Mouse (Mus musculus) hindlimb bud, embryonic 11.5 days (tissue): Measurements from ENCODE around the gene Crct1.

Experiments
- DNase-seq: peaks from one replicate; pipeline ENCODE4 v3.0.0-alpha.2; 2012; ENCODE audit warnings: low read depth, low spot score; ENCODE audit errors: extremely low spot score

Crct1 gene

GRCm38 (mm10) chr3:93015460-93016104 is at the start of gene Crct1:
TSS of gene Crct1 (minus strand) at chr3:93015687.
- DNase-seq = no peak

GRCm38 (mm10) chr3:93052826-93053474 is 37.5 kb upstream of the Crct1 start:
- DNase-seq = no peak

- DNase-seq = no peak
These were observed 34.7 kb upstream of the Crct1 start for GRCm38 (mm10) chr3:93050182-93050581.

DNA sequence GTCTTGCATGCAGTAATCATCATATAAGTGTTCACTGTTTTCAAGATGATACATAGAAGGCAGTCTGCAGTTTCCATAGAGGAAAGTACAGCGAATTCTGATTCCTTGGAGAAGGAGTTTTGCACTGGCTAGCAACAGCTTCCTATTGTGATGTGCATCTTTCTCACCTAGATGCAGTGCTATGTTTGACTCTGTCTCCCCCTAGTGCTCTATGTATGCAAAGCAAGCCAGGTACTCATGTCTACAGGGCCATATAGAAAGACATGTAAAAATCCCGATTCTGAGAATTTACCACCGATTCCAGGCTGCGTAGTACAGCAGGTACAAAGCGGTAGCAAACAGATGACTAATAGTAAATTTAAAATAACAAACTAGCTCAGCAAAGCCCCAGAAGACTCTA is 16.0 kb upstream of the Crct1 start:
- DNase-seq = no peak

DNA sequence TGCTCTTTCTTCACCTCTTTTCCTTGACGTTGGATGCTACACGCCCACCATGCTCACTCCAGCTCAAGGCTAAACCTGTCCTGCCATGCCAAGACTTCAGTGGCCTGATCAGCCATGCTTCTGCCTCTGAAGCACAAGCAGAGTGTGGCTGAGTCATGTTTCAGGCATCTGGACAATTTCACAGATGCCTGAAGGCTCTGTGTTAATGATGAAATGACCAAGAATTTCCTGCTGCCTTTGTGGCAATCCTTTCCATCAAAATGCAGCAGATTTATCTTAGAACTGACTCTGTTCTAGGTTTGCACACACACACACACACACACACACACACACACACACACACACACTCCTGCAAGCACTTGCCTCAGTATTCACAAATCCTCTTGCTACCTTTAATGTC is 10.0 kb upstream of the Crct1 start:
- DNase-seq = no peak

DNA sequence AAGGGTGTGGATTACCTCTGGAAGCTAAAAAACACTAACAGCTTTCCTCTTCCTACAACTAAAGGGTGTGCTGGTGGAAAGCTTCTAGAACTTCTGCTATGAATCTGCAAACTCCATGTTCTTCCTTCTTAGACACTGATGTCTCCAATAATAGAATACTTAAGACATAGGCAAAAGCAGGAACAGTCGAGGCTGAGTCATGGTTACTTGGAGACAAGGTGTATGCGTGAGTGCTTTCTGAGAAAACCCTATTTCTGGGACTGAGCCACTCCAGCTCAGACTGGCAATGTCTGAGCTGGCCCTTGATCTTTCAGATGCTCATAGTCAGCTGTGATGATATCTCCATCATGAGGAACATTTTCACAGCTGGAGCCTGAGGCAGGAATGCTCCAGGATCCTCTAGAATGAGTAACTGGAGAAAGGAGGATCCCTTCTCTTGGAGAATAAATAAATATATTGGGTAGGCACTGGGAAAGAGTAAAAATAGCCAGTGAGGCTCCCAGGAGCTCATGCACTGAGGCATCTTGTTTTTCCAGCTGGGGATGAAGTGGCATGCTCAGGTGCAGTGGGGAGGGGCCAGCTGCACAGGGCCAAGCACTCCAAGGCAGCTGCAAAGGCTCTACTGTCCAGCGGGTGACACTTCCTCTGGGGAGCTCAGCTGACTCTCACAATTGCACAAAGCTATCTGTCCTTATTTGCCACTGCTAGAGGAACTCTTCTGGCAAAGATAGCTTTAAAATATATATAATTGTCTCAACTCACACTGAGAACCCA is 8.1 kb upstream of the Crct1 start:
- DNase-seq = no peak

- DNase-seq = no peak
These were observed 5.7 kb upstream of the Crct1 start for GRCm38 (mm10) chr3:93021171-93021570.

GRCm38 (mm10) chr3:93018960-93019359 is 3.5 kb upstream of the Crct1 start, which contains the start of gene Lce1m:
TSS of gene Lce1m (minus strand) at chr3:93019060.
- no peak for DNase-seq

DNA sequence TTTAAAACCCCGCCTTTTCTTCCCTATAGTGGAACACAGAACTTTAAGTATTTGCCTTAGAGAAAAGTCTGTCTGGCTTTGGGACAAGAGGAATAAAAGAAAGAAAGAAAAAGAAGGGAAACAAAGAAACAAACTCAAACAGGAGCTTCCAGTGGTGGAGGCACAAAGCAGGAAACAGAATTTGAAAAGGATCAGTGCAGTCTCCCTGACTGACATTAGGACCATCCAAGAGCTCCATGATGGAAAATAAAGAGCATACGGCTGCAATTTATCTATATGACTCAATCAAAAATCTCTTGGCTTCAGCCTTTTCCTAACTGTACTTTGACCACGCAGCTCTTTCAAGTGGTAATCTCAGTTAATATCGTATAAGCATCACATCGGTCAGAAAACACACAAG is 616 bp downstream of the Crct1 start:
- DNase-seq = no peak

DNA sequence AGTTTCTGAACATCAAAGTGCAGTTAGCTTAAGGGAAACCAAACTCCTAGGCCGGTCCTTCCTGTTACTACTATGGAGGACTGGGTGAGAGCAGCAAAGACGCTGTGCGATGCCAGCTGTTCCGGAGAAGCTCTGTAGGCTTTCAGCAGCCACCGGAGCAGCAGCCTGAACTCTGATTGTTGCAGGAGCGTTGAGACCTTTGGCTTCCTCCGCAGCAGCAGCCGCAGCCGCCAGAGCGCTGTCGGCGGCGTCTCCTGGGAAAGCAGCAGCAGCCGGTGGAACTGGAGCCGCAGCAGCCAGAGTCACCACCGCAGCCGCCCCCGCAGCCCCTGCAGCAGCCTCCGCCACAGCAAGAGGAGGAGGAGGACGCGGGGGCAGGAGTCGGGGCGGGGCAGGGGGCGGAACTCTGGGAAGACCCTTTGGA is 1.1 kb downstream of the Crct1 start:
- peak; percentile 6 for DNase-seq

GRCm38 (mm10) chr3:93002843-93003242 is 12.6 kb downstream of the Crct1 start:
- DNase-seq = no peak

DNA sequence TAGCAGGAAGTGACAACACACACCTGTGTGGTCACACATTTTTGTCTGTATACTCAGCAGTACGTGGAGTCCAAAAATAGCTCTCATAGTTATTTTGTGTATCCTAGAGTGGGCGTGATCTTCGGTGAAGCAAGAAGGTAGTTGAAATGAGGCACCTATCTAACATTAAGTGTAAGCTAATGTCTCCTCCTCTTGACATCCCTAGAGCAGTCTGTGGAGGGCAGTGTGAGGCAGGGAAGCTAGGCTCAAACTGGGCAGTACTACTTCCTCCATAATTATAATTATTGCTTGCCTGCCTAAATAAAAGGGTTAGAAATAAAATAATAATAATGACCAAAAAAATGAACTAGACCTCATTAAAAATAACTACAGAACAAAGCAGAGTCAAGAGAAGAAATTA is 14.9 kb downstream of the Crct1 start:
- no peak for DNase-seq

DNA sequence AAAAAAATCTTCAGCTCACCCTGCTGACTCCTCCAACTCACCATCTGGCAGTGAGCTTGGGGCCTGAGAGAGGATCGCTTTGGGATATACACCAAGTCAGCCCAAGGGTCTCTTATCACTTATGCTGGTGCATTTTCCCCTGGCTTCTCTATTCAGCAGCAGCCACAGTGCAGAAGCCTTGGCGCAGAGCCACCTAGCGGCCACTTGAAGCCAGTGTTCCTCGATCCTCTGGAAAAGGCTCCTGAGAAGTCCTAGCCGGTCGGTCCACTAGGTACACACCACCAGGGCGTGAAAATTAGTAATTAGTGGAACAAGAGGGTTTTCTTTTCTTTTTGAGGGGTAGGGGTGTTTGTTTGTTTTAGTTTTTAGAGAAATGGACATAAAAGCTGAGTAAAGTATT is 16.8 kb downstream of the Crct1 start:
- DNase-seq = no peak

DNA sequence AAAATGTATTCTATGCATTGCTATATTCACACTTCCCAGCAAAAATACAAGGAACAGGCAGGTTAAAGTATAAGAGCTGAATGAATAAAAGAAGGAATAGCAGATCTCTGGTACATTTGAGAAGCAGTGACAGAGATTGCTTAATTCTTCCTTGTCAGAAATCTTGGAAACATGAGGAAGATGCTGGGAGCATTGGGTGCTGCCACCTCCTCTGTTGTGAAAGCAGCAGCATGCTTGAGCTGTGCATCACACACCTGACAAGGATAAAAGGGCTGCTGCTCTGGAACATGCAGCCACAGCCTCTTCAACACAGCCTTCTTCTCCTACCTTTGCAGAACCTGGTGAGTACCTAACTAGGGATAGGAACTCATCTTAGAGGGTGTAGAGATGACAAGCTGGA is 23.6 kb downstream of the Crct1 start, which contains the start of gene Lce3f:
Gene Lce3f (plus strand): TSS at position 301 of the 400 bp plus-strand sequence.
- DNase-seq = no peak

GRCm38 (mm10) chr3:92978484-92978883 is 37.0 kb downstream of the Crct1 start:
- DNase-seq = no peak

DNA sequence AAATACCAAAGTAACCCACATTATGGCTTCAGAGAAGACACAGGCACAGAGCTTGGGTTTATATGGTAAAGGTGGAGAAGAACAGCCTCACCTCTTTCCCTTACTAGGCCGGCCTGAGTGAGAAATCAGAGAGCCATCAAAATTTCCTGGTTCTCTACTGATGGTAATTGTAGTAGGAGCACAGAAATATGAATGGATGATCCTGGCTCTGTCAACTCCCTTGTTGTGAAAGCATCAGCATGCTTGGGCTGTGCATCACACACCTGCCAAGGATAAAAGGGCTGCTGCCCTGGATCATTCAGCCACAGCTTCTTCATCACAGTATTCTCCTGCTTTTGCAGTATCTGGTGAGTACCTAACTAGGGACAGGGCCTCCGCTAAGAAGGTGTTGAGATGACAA is 48.7 kb downstream of the Crct1 start, which contains the start of gene Lce3e:
Gene Lce3e (plus strand): TSS at position 301 of the 400 bp plus-strand sequence.
- DNase-seq = no peak
